Mouse (Mus musculus) heart, adult 18-20 months (tissue): ENCODE measurements around the gene Gm10318. TPM values are rescaled to one million over a fixed set of nuclear protein-coding genes. Genes with fewer than 3 reads are reported as not detected.

Experiments used
- DNase-seq, 2 experiments: peaks; one replicate each; pipeline ENCODE4 v3.0.0; 2021 to 2022; ENCODE audit warnings: mixed read lengths in 1 of 2
- total RNA-seq, 2 experiments: library from RNA; stranded (reverse); gene quantifications; 2 replicates each; pipeline ENCODE4 v1.2.3; 2021

The Gm10318 gene
- total RNA-seq, 2 experiments from 2014 or later = not detected

- DNase-seq = peak; percentile 13 to 18
These were observed 42.9 kb downstream of the Gm10318 start for GRCm38 (mm10) chr10:77895562-77895961.

GRCm38 (mm10) chr10:77900126-77900525, 47.5 kb downstream of the Gm10318 start:
- no peak for DNase-seq

- no peak for DNase-seq
These were observed 48.5 kb downstream of the Gm10318 start for GRCm38 (mm10) chr10:77900903-77901818.

GRCm38 (mm10) chr10:77901871-77902210, 49.2 kb downstream of the Gm10318 start:
- DNase-seq = no peak

GRCm38 (mm10) chr10:77902211-77902893, 49.7 kb downstream of the Gm10318 start, which contains the start of gene Lrrc3:
Gene Lrrc3, minus strand, starts transcription at chr10:77902536.
- peak in 1 of 2 experiments; percentile 43 for DNase-seq

- DNase-seq = peak in 1 of 2 experiments; percentile 8
These were observed 50.4 kb downstream of the Gm10318 start for GRCm38 (mm10) chr10:77902894-77903715.

Other genes starting within 250 kb of the Gm10318 start
- gene Sumo3, start 246.8 kb upstream of the Gm10318 start, total RNA-seq = 10 to 100 TPM; 81.7 to 82.3 TPM
- 10 to 100 TPM; 15.5 to 15.7 TPM for gene Gm49325, start 246.7 kb upstream of the Gm10318 start, total RNA-seq
- 10 to 100 TPM; 80.9 to 82.8 TPM for gene Ube2g2, start 230.6 kb upstream of the Gm10318 start, total RNA-seq
- not detected for gene Tspear, start 166.3 kb upstream of the Gm10318 start, total RNA-seq
- gene Gm19402, start 162.1 kb upstream of the Gm10318 start, total RNA-seq = not detected
- not detected for gene Gm9508, start 155.6 kb upstream of the Gm10318 start, total RNA-seq
- not detected for gene Gm10272, start 146.2 kb upstream of the Gm10318 start, total RNA-seq
- gene Gm10024, start 141.4 kb upstream of the Gm10318 start, total RNA-seq = not detected
- gene Gm10142, start 137.1 kb upstream of the Gm10318 start, total RNA-seq = not detected
- gene Krtap12-1, start 132.3 kb upstream of the Gm10318 start, total RNA-seq = not detected
- not detected for gene Gm10100, start 126.4 kb upstream of the Gm10318 start, total RNA-seq
- not detected for gene Gm18596, start 110.2 kb upstream of the Gm10318 start, total RNA-seq
- gene Gm9736, start 101.5 kb upstream of the Gm10318 start, total RNA-seq = not detected
- gene Gm3233, start 93.2 kb upstream of the Gm10318 start, total RNA-seq = not detected
- not detected for gene Gm3238, start 81.5 kb upstream of the Gm10318 start, total RNA-seq
- gene Gm7138, start 75.9 kb upstream of the Gm10318 start, total RNA-seq = not detected
- gene Gm3250, start 70.3 kb upstream of the Gm10318 start, total RNA-seq = not detected
- not detected for gene Gm7137, start 64.7 kb upstream of the Gm10318 start, total RNA-seq
- not detected for gene Gm9639, start 57.8 kb upstream of the Gm10318 start, total RNA-seq
- not detected for gene Gm19668, start 53.7 kb upstream of the Gm10318 start, total RNA-seq
- gene Gm9507, start 41.0 kb upstream of the Gm10318 start, total RNA-seq = not detected
- not detected for gene Gm2696, start 38.2 kb upstream of the Gm10318 start, total RNA-seq
- not detected for gene Krtap10-4, start 25.8 kb upstream of the Gm10318 start, total RNA-seq
- not detected for gene Krtap10-10, start 16.9 kb upstream of the Gm10318 start, total RNA-seq
- gene Gm36176, start 6.1 kb upstream of the Gm10318 start, total RNA-seq = not detected
- gene Gm3285, start 9.1 kb downstream of the Gm10318 start, total RNA-seq = not detected
- gene Lrrc3, start 49.7 kb downstream of the Gm10318 start, total RNA-seq = under 1 TPM; 0.49 to 0.69 TPM
- gene Trpm2, start 117.7 kb downstream of the Gm10318 start, total RNA-seq = 1 to 10 TPM in 1 of 2 experiments, under 1 TPM in 1; 0.99 to 1.5 TPM
- 1 to 10 TPM; 8.8 to 9.8 TPM for gene 1810043G02Rik, start 125.7 kb downstream of the Gm10318 start, total RNA-seq
- gene Pfkl, start 157.2 kb downstream of the Gm10318 start, total RNA-seq = 100 to 1,000 TPM; 114 to 120 TPM
- gene Dnmt3l, start 189.1 kb downstream of the Gm10318 start, total RNA-seq = not detected
- gene Aire, start 190.8 kb downstream of the Gm10318 start, total RNA-seq = not detected
- gene Icosl, start 216.4 kb downstream of the Gm10318 start, total RNA-seq = 1 to 10 TPM; 5.7 to 8.4 TPM